Mouse (Mus musculus) limb, embryonic 14.5 days (tissue): ENCODE results near the gene Lrrn3. TPM values are rescaled to one million over a fixed set of nuclear protein-coding genes. Genes with fewer than 3 reads are reported as not detected.

Source experiments
- ATAC-seq: fragments of 200-750 bp; cut with Nextera tagmentation; 2 replicates; pipeline ENCODE4 v1.8.0; 2017; ENCODE audit warnings: low read depth, moderate number of reproducible peaks, moderate TSS enrichment; ENCODE audit not compliant: low FRiP score
- DNase-seq: peaks from one replicate; pipeline ENCODE4 v3.0.0-alpha.2; 2015; ENCODE audit warnings: low spot score
- H3K27ac ChIP-seq: fragments of 300-500 bp; sonication (generic); replicated peaks from 2 replicates; pipeline ENCODE4 v1.5.1; 2014; ENCODE audit warnings: low read depth, mild to moderate bottlenecking, low read length, moderate library complexity, mixed read lengths
- H3K27me3 ChIP-seq: fragments of 300-500 bp; sonication (generic); 2 replicates; pipeline ENCODE4 v1.6.1; 2014; ENCODE audit warnings: low read length, mixed read lengths; ENCODE audit not compliant: control insufficient read depth, insufficient read depth
- H3K36me3 ChIP-seq: fragments of 300-500 bp; sonication (generic); 2 replicates; pipeline ENCODE4 v1.6.1; 2014; ENCODE audit warnings: mild to moderate bottlenecking, low read length, moderate library complexity, mixed read lengths; ENCODE audit not compliant: control insufficient read depth, insufficient read depth
- H3K4me1 ChIP-seq: fragments of 300-500 bp; sonication (generic); 2 replicates; pipeline ENCODE4 v1.6.1; 2014; ENCODE audit warnings: antibody characterized with exemption, low read length, mixed read lengths; ENCODE audit not compliant: control insufficient read depth, insufficient read depth
- H3K4me2 ChIP-seq: fragments of 300-500 bp; sonication (generic); replicated peaks from 2 replicates; pipeline ENCODE4 v1.6.1; 2014; ENCODE audit warnings: low read depth, mild to moderate bottlenecking, low read length, moderate library complexity; ENCODE audit not compliant: severe bottlenecking
- H3K4me3 ChIP-seq: fragments of 300-500 bp; sonication (generic); replicated peaks from 2 replicates; pipeline ENCODE4 v1.5.1; 2014; ENCODE audit warnings: low read length
- H3K9ac ChIP-seq: fragments of 300-500 bp; sonication (generic); 2 replicates; pipeline ENCODE4 v1.6.1; 2014; ENCODE audit warnings: mild to moderate bottlenecking, low read depth, low read length, moderate library complexity; ENCODE audit not compliant: severe bottlenecking
- H3K9me3 ChIP-seq: fragments of 300-500 bp; sonication (generic); 2 replicates; pipeline ENCODE4 v1.6.1; 2016; ENCODE audit warnings: low read length; ENCODE audit not compliant: control insufficient read depth
- POLR2A ChIP-seq: fragments of 200-500 bp; IDR thresholded peaks from 2 replicates; pipeline ENCODE4 v1.8.0; 2012; ENCODE audit warnings: inconsistent platforms, mild to moderate bottlenecking, moderate library complexity, borderline replicate concordance; ENCODE audit not compliant: insufficient read depth, insufficient read length; ENCODE audit errors: extremely low read depth
- WGBS: fragments of 180-500 bp; shearing (Covaris S2); extraction: QIAGEN DNeasy Blood & Tissue Kit; methylation state at CpG from one replicate; pipeline ENCODE4 v1.1.7; 2014; 5-methylcytosine and 5-hydroxymethylcytosine counted together
- polyA plus RNA-seq, 2 experiments: library from polyadenylated mRNA; depleted of rRNA in 1 of 2; stranded (reverse) in 1 of 2; unstranded in 1 of 2; fragments of >200 nt; fragmentation: Nextera tagmentation in 1 of 2; extraction: Ambion mirVana in 1 of 2; gene quantifications; 2 replicates each; pipeline versions ENCODE4 v1.2.1 to v1.2.3; 2012 to 2014

The Lrrn3 gene
- polyA plus RNA-seq, 2 experiments, result 5.1 to 10.4 TPM

DNA sequence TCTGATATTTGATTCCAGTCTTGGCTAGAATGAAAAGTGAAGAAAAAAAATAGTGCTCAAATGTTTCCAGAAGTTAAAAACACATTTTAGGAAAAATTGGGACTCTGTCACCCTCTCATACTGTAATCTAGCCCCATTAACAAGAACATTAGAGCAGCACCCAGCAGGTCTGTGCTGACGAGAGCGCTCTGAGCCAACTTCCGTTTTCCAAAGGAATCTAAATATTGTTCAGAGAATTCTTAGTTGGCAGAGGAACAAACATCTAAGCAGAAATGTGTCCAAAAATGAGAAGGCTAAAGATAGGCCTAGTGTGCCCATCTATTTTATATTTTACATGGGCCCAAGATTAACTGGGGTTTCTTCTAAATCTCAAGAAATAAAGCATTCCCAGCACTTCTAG, 24.4 kb upstream of the Lrrn3 start:
- no peaks in the 10 kb centered on the region for H3K4me1 ChIP-seq
- H3K27me3 ChIP-seq, result no peaks in the 10 kb centered on the region
- DNase-seq (no peak), ATAC-seq (no peak)
- H3K4me3 ChIP-seq, result no peak overlapping the region
- no peak overlapping the region for H3K27ac ChIP-seq
- no peak overlapping the region for H3K4me2 ChIP-seq
- WGBS, result 77% methylated on average over 3 of the region's 3 CpGs
- TF ChIP-seq POLR2A, result no peak
- H3K36me3 ChIP-seq, result no peaks in the 10 kb centered on the region
- no peak overlapping the region for H3K9ac ChIP-seq
- H3K9me3 ChIP-seq, result no peaks in the 10 kb centered on the region

DNA sequence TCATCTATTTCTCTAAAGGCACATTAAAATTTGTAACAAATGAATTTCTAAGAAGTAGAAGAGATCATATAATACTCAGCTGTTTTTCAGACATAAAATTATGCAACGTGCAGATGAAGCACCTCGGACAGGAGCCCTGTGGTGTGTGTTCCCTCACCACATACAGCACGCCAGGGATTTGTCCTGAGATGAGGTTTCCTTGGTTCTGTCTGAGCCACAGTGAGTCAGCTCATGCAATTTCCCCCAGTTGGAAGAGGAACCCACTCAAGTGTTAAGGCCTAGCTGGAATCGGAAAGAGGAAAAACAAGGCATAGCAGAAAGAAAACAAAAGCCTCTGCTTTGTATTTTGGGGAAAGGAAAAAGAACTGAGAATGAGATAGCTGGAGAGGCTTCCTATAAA, 22.4 kb upstream of the Lrrn3 start:
- Histone ChIP-seq H3K4me1 (no peaks in the 10 kb centered on the region), H3K4me2 (no peak overlapping the region), H3K27me3 (no peaks in the 10 kb centered on the region), H3K9ac (no peak overlapping the region), H3K27ac (no peak overlapping the region), H3K36me3 (no peaks in the 10 kb centered on the region), H3K9me3 (no peaks in the 10 kb centered on the region), H3K4me3 (no peak overlapping the region)
- no peak for TF ChIP-seq POLR2A
- DNase-seq (no peak), ATAC-seq (no peak)
- 87% methylated on average over 4 of the region's 4 CpGs for WGBS

DNA sequence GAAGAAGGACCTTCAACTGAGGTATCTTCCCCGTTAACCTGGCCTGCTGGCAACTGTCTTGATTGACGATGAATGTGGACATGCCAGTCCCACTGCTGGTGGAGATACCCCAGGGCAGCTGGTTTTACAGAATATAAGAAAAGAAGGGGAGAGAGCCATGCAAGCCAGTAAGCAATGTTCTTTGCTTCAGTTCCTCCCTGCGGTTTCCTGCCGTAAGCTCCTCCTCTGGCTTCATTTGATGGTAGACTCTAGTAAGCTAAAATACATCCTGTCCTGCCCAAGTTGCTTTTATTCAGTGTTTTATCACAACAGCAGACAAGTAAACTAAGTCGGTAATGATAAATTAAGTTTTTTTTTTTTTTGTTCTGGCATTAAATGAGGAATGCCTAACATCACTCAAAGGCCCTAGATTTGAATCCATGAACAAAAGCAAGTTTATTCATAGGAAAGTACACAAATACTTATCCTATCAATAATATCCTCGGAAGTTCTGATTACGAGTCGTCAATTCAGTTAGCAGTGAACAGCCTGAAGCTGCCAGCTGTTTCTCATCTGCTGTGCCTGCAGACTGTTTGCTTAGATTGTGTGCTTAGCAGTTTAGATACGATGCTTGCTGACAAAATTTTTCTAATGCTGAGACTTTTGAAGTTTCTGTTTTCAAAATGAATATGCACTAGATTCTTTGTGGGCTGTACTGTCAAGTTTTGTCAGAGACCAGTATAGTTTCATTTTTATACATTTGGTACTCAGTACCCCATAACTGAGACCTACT, 14.0 kb upstream of the Lrrn3 start:
- Histone ChIP-seq H3K4me2 (no peak overlapping the region), H3K9me3 (no peaks in the 10 kb centered on the region), H3K4me3 (no peak overlapping the region), H3K4me1 (no peaks in the 10 kb centered on the region), H3K27me3 (no peaks in the 10 kb centered on the region), H3K27ac (no peak overlapping the region), H3K36me3 (no peaks in the 10 kb centered on the region), H3K9ac (no peak overlapping the region)
- DNase-seq (no peak), ATAC-seq (no peak)
- TF ChIP-seq POLR2A, result no peak
- WGBS, result 53% methylated on average over 9 of the region's 9 CpGs

DNA sequence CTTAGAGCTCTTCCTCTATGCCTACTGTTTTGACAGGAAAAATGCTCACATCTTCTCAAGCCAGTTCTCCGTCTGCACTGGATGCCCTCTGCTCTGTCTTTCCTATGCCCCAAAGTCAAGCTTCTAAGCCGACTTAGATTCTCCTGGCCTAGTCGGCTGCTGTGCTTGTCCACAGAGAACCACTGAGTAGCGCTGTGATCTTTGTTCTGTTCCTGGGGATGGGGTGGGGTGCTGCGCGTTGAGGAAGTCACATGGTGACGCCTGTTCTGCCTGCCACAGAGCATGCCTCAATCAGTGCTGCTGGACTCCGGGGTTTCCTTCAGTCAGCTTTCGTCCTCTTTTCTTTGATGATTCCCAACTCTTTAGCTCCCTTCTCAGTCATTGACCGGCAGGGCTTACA, 8.4 kb upstream of the Lrrn3 start:
- Histone ChIP-seq H3K27ac (no peak overlapping the region), H3K36me3 (no peaks in the 10 kb centered on the region)

DNA sequence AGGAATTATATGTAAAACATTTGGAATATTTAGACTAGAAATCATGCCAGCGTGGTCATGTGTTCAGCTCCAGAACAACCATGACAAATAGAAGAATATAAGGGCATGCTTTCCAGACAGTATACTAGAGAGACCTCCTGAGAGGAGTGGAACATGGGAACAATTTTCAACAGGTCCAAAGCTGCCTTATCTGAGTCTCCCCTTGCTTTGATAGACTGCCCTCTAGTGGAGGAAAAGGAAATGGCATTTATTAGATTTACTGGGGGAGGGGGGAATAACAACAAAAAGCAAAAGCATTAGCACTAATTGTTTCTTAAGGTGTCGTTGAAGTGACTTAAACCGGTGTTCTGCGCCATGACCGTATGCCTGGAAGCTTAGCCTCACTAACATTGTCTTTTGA, 774 bp upstream of the Lrrn3 start:
- Histone ChIP-seq H3K27ac (no peak overlapping the region), H3K27me3 (no peaks in the 10 kb centered on the region), H3K9me3 (no peaks in the 10 kb centered on the region), H3K36me3 (no peaks in the 10 kb centered on the region), H3K4me3 (no peak overlapping the region), H3K4me1 (peaks cover 12% of the 10 kb centered on the region), H3K4me2 (no peak overlapping the region), H3K9ac (no peak overlapping the region)
- ATAC-seq (no peak), DNase-seq (peak; percentile 66)
- no peak for TF ChIP-seq POLR2A
- WGBS, result 22% methylated on average over 5 of the region's 5 CpGs

More for the DNA sequence above, 8.4 kb upstream of the Lrrn3 start:
- H3K4me1 ChIP-seq, result no peaks in the 10 kb centered on the region
- no peaks in the 10 kb centered on the region for H3K27me3 ChIP-seq
- H3K4me2 ChIP-seq, result no peak overlapping the region
- no peak for ATAC-seq
- WGBS, result 32% methylated on average over 10 of the region's 10 CpGs
- no peak overlapping the region for H3K4me3 ChIP-seq
- no peak for DNase-seq
- no peak for TF ChIP-seq POLR2A
- no peak overlapping the region for H3K9ac ChIP-seq
- H3K9me3 ChIP-seq, result no peaks in the 10 kb centered on the region
